Mouse (Mus musculus): ENCODE results near the gene Lurap1l. TPM values are rescaled to one million over a fixed set of nuclear protein-coding genes. Genes with fewer than 3 reads are reported as not detected.

The Lurap1l gene
- polyA plus RNA-seq, 1 experiment, result 43.1 TPM

GRCm38 (mm10) chr4:80990819-80991218 lies 80.4 kb downstream of the Lurap1l start:
- no peak overlapping the region for H3K27ac ChIP-seq (ENCODE audit: insufficient read depth, low read depth, low read length)
- no peak for TF ChIP-seq CTCF (IDR thresholded peaks at IDR 0.05; ENCODE audit: extremely low read depth, insufficient read length, insufficient replicate concordance, low read depth, low read length)
- 88% methylated on average over 1 of the region's 1 CpGs for WGBS
- H3K36me3 ChIP-seq (ENCODE audit: control insufficient read depth, insufficient read depth, low read length), result no peaks in the 10 kb centered on the region
- no peak overlapping the region for H3K4me3 ChIP-seq (ENCODE audit: low read depth, low read length)
- no peaks in the 10 kb centered on the region for H3K27me3 ChIP-seq (ENCODE audit: control insufficient read depth, insufficient read depth, low read length)
- no peaks in the 10 kb centered on the region for H3K4me1 ChIP-seq (ENCODE audit: control insufficient read depth, insufficient read depth, insufficient read length, low read length)

DNA sequence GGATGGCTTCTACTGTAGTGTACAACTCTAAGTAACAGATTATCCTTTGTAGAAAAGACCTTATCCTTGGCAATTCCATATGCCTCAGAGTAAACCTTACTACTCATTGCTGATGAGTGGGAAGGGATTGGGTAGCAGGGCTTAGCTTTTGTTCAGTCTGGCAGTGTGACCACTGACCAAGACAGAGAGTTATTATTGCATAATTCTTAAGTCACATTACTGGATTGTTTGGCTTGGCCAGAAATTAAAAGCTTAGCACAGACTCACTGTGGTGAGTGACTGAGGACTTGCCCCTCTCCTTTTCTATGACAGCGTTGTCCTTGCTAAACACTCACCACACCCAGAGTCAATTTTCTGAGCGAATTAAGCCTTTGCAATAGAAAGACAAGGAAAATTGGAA lies 93.1 kb downstream of the Lurap1l start:
- Histone ChIP-seq H3K4me1 (ENCODE audit: control insufficient read depth, insufficient read depth, insufficient read length, low read length) (peaks cover 3% of the 10 kb centered on the region; the same call in 1 of the 2 replicates), H3K4me3 (ENCODE audit: low read depth, low read length) (no peak overlapping the region), H3K36me3 (ENCODE audit: control insufficient read depth, insufficient read depth, low read length) (no peaks in the 10 kb centered on the region), H3K27me3 (ENCODE audit: control insufficient read depth, insufficient read depth, low read length) (no peaks in the 10 kb centered on the region), H3K27ac (ENCODE audit: insufficient read depth, low read depth, low read length) (no peak overlapping the region)
- 77% methylated on average over 2 of the region's 2 CpGs for WGBS
- no peak for TF ChIP-seq CTCF (IDR thresholded peaks at IDR 0.05; ENCODE audit: extremely low read depth, insufficient read length, insufficient replicate concordance, low read depth, low read length)
- TF ChIP-seq POLR2A (IDR thresholded peaks at IDR 0.05; ENCODE audit: low read depth, low read length), result no peak

Other genes with a start within 250 kb of the Lurap1l start
- gene Tyrp1, start 76.5 kb upstream of the Lurap1l start, polyA plus RNA-seq (2012; rRNA removed), result not detected in 2 replicates

All from small intestine, adult 2 months (tissue).